Mouse (Mus musculus) liver, embryonic 15.5 days (tissue): ENCODE measurements around the gene Trdmt1. TPM values are rescaled to one million over a fixed set of nuclear protein-coding genes. Genes with fewer than 3 reads are reported as not detected.

Experiments
- ATAC-seq: fragments of 200-750 bp; cut with Nextera tagmentation; 2 replicates; pipeline ENCODE4 v1.8.0; 2017; ENCODE audit warnings: moderate number of reproducible peaks, mild to moderate bottlenecking, moderate library complexity; ENCODE audit not compliant: insufficient read depth
- H3K27ac ChIP-seq: fragments of 300-500 bp; sonication (generic); replicated peaks from 2 replicates; pipeline ENCODE4 v1.5.1; 2015; ENCODE audit warnings: mild to moderate bottlenecking, inconsistent platforms
- H3K27me3 ChIP-seq: fragments of 300-500 bp; sonication (generic); 2 replicates; pipeline ENCODE4 v1.6.1; 2015; ENCODE audit warnings: mild to moderate bottlenecking, inconsistent platforms
- H3K36me3 ChIP-seq: fragments of 300-500 bp; sonication (generic); replicated peaks from 2 replicates; pipeline ENCODE4 v1.6.1; 2015; ENCODE audit warnings: moderate library complexity, mild to moderate bottlenecking, inconsistent platforms
- H3K4me1 ChIP-seq: fragments of 300-500 bp; sonication (generic); replicated peaks from 2 replicates; pipeline ENCODE4 v1.6.1; 2015; ENCODE audit warnings: inconsistent platforms
- H3K4me2 ChIP-seq: fragments of 300-500 bp; sonication (generic); 2 replicates; pipeline ENCODE4 v1.6.1; 2015; ENCODE audit warnings: moderate library complexity, mild to moderate bottlenecking, inconsistent platforms
- H3K4me3 ChIP-seq: fragments of 300-500 bp; sonication (generic); replicated peaks from 2 replicates; pipeline ENCODE4 v1.5.1; 2015; ENCODE audit warnings: mild to moderate bottlenecking, inconsistent platforms
- H3K9ac ChIP-seq: fragments of 300-500 bp; sonication (generic); 2 replicates; pipeline ENCODE4 v1.6.1; 2015; ENCODE audit warnings: moderate library complexity, mild to moderate bottlenecking, inconsistent platforms
- H3K9me3 ChIP-seq: fragments of 300-500 bp; sonication (generic); replicated peaks from 2 replicates; pipeline ENCODE4 v1.6.1; 2016; ENCODE audit warnings: inconsistent platforms
- WGBS: fragments of 180-500 bp; shearing (Covaris S2); methylation state at CpG from one replicate; pipeline ENCODE4 v1.1.7; 2015; ENCODE audit warnings: mixed read lengths; ENCODE audit not compliant: insufficient replicate concordance; 5-methylcytosine and 5-hydroxymethylcytosine counted together
- polyA plus RNA-seq: library from polyadenylated mRNA; unstranded; fragments of >200 nt; fragmentation: Nextera tagmentation; extraction: Ambion mirVana; gene quantifications from 2 replicates; pipeline ENCODE4 v1.2.1, GENCODE M21; 2015

Gene Trdmt1
- polyA plus RNA-seq, 1 experiment from 2014 or later: 3.2 TPM

DNA sequence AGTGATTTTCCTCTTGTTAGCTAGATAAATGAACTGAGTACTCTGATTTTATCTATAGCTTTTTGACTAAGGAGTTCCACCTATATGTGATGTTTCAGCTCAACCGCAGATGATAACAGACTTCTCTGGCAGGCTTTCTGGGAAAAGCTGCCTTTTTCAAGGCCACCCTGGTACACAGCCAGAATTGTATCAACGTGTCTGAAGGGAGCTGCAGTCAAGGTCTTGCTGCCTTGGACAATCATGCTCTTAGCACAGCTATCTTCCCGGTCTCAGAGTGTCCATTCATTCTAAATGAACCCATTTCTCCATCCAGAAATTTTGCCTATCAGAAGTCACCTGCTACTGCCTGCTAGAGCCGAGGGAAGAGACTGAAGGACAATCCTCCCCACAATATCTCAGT, 16.9 kb downstream of the Trdmt1 start:
- Histone ChIP-seq H3K4me1 (peaks cover 49% of the 10 kb centered on the region), H3K4me2 (no peak overlapping the region), H3K4me3 (no peak overlapping the region), H3K9me3 (no peaks in the 10 kb centered on the region), H3K36me3 (no peaks in the 10 kb centered on the region), H3K9ac (no peak overlapping the region), H3K27ac (no peak overlapping the region), H3K27me3 (no peaks in the 10 kb centered on the region)
- 52% methylated on average over 4 of the region's 4 CpGs for WGBS
- ATAC-seq: no peak

DNA sequence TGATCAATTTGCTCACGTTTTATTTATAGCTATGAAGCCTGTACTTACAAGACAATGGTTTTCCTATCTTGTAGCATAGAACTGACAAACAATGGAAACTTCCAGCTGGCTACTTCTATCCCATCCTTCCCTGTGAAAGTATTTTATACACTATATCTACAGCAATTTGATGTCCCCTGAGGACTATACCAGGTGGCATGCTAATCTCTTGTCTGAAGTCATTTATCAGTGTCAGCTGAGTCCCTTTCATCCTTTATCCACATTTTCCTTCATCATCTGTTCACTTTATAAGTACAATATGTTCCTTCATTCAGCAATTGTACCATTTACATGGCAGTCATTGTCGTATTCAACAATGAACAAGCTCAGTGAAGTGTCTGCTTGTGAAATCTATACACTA, 17.3 kb downstream of the Trdmt1 start:
- no peak for ATAC-seq
- no peak overlapping the region for H3K27ac ChIP-seq

DNA sequence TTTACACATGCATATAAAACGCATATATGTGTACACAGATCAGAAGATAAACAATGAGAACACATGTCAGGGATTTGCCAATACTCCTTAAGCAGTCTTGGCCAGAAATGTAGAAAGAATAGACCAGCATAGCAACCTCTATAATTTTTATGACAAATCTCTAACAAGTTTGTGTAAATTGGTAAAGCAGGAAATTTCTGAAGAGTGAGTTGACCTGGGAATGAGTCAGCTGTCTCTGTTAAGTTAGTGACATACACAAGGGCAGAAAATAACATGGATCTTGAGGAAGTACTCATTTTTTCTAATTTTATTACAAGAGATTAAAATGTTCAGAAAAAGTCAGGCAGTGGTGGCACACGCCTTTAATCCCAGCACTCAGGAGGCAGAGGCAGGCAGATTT, 18.3 kb downstream of the Trdmt1 start:
- WGBS: 61% methylated on average over 2 of the region's 2 CpGs
- no peak overlapping the region for H3K4me3 ChIP-seq
- no peaks in the 10 kb centered on the region for H3K36me3 ChIP-seq
- H3K9me3 ChIP-seq: no peaks in the 10 kb centered on the region
- H3K27ac ChIP-seq: no peak overlapping the region
- H3K27me3 ChIP-seq: no peaks in the 10 kb centered on the region
- H3K4me1 ChIP-seq: peaks cover 55% of the 10 kb centered on the region
- H3K4me2 ChIP-seq: no peak overlapping the region
- ATAC-seq: no peak
- H3K9ac ChIP-seq: no peak overlapping the region

More for the DNA sequence above, 17.3 kb downstream of the Trdmt1 start:
- 52% methylated on average over 2 of the region's 2 CpGs for WGBS
- Histone ChIP-seq H3K9me3 (no peaks in the 10 kb centered on the region), H3K4me1 (peaks cover 52% of the 10 kb centered on the region), H3K36me3 (no peaks in the 10 kb centered on the region), H3K4me2 (no peak overlapping the region), H3K4me3 (no peak overlapping the region), H3K9ac (no peak overlapping the region), H3K27me3 (no peaks in the 10 kb centered on the region)

DNA sequence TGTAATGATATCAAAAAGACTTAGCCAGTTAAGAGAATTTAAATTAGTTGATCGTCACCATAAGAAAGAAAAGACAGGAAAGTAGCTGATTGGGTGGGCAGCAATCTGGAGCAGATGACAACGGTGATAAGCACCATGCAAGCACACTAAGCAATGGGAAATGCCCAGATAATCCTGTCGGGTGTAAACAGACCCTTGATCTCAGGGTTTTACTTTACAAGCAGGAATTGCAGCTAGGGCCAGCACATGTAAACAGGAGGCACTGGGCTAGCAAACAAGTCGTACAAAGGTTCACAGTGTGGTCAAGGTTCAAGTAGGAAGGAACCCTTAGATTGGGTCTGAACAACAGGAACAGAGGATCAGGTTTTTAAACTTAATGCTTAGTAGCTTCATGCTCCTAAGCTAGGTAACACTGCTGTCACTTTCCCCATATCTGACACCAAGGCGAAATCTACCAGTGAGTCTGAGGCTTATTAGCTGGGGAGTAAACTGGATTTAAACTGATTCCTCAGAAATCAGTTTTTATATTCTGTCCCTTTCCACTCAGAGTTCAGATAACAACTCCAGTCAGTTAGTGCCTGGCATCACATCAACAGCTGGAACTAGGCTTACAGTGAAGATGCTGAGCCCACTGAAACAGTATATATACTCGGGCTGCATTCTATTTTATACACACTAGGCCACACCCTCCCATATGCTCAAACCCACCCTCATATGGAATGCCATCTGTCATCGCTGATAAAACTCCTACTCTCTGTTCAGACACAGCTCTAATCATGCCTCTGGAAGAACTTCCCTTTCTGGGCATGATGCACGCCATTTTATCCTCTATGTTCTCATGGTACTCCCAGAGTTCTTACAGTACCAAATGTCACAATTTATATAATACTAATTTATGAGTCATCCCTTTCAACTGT, 20.7 kb downstream of the Trdmt1 start:
- 0 out of 2 replicates have a peak overlapping the region, but pooled peaks have one; percentile 5 for H3K4me3 ChIP-seq
- no peaks in the 10 kb centered on the region for H3K36me3 ChIP-seq
- H3K27ac ChIP-seq: peak overlapping the region; percentile 82
- 21% methylated on average over 8 of the region's 8 CpGs for WGBS
- H3K27me3 ChIP-seq: no peaks in the 10 kb centered on the region
- H3K9me3 ChIP-seq: no peaks in the 10 kb centered on the region
- H3K4me2 ChIP-seq: peak overlapping the region; percentile 55
- peak; percentile 94 for ATAC-seq
- H3K4me1 ChIP-seq: peaks cover 41% of the 10 kb centered on the region
- no peak overlapping the region for H3K9ac ChIP-seq

DNA sequence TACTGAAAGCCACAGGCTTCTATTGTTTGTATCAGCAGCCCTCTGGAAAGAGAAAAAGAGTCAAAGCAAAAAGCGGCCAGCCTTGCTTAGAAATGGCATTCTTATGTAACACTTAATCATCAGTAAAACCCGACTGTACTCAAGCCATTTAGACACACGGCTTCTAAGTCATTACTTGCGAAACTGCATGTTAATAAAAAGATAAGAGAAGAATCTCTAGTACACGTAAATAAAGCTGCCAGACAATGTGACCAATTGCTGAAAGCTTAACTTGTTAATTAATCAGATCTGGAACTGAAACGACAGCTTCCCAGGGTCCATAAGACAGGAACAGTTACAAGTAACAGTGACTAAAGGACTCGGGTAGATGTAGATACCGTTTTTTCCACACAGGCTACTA, 22.4 kb downstream of the Trdmt1 start:
- H3K4me1 ChIP-seq: peaks cover 30% of the 10 kb centered on the region
- no peaks in the 10 kb centered on the region for H3K9me3 ChIP-seq
- H3K36me3 ChIP-seq: no peaks in the 10 kb centered on the region
- H3K27ac ChIP-seq: 0 out of 2 replicates have a peak overlapping the region, but pooled peaks have one; percentile 0
- H3K9ac ChIP-seq: no peak overlapping the region
- no peak for ATAC-seq
- H3K4me3 ChIP-seq: no peak overlapping the region
- 34% methylated on average over 8 of the region's 8 CpGs for WGBS
- H3K4me2 ChIP-seq: no peak overlapping the region
- no peaks in the 10 kb centered on the region for H3K27me3 ChIP-seq

DNA sequence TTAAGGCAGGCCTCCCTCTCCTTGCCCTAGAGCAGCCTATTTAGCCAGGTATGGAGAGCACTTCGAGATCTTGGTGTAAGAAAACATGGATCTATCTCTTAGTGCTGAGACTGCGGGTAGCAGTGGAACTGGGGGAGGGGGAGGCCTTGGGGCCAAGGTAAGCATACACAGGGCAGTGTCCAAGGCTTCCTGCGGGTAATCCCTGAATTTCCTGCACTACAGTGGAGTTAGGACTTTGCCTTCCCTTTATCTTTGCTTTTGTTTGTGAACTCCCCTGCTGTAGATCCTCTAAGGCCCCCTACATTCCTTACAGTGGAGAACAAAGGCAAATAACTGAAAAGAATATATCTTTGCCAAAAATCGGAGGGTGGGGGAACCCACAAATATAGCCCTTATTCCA, 29.5 kb downstream of the Trdmt1 start:
- WGBS: 49% methylated on average over 4 of the region's 4 CpGs
- Histone ChIP-seq H3K36me3 (0 out of 2 replicates have a peak, but pooled peaks cover 4% of the 10 kb centered on the region), H3K4me1 (0 out of 2 replicates have a peak, but pooled peaks cover 6% of the 10 kb centered on the region), H3K9ac (no peak overlapping the region), H3K27ac (no peak overlapping the region), H3K27me3 (no peaks in the 10 kb centered on the region), H3K9me3 (no peaks in the 10 kb centered on the region), H3K4me3 (no peak overlapping the region), H3K4me2 (no peak overlapping the region)
- no peak for ATAC-seq

DNA sequence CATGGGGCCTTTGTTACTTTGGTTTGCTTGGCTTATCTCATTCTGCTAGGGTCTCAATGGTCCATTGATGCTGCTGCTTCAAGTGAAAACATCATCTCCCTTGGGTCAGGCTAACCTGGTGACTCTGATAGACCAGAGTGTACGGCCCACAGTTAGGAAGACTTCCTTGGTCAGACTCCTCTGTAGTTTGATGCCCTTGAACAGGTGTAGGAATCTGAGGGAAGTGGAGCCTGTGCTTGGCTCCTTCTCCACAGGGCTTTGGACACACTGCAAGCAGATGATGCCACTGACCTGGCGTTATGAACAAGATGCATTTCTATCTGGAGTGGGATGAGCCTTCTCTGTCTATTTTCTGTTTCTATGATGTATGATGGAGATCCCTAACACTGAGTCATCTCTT, 41.8 kb downstream of the Trdmt1 start:
- Histone ChIP-seq H3K9me3 (no peaks in the 10 kb centered on the region), H3K27ac (no peak overlapping the region), H3K4me3 (no peak overlapping the region), H3K4me1 (peaks cover 5% of the 10 kb centered on the region), H3K9ac (no peak overlapping the region), H3K36me3 (no peaks in the 10 kb centered on the region), H3K27me3 (no peaks in the 10 kb centered on the region), H3K4me2 (no peak overlapping the region)
- WGBS: 68% methylated on average over 2 of the region's 2 CpGs
- ATAC-seq: no peak

DNA sequence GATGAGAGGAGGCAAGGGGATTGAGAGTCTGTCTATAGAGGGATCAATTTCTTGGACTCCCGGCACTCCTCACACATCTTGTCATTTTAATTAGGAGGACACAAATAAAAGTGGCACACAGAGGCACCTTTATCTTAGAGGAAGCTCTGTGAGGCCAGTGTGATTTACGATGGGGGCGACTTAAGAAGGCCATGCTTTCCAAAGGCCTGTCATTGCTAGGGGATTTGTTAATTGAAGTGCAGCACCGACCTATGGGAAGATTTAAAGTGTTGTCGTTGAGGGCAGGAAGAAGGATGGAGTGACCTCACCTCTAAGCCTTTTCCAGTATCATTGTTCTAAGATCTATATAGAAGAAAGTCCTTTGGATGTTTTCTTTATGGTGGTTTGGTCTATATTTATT, 42.9 kb downstream of the Trdmt1 start:
- H3K9ac ChIP-seq: no peak overlapping the region
- no peaks in the 10 kb centered on the region for H3K36me3 ChIP-seq
- ATAC-seq: no peak
- peaks cover 5% of the 10 kb centered on the region for H3K4me1 ChIP-seq
- WGBS: 42% methylated on average over 5 of the region's 5 CpGs
- H3K27me3 ChIP-seq: no peaks in the 10 kb centered on the region
- no peak overlapping the region for H3K27ac ChIP-seq
- H3K4me2 ChIP-seq: no peak overlapping the region
- no peak overlapping the region for H3K4me3 ChIP-seq
- no peaks in the 10 kb centered on the region for H3K9me3 ChIP-seq

DNA sequence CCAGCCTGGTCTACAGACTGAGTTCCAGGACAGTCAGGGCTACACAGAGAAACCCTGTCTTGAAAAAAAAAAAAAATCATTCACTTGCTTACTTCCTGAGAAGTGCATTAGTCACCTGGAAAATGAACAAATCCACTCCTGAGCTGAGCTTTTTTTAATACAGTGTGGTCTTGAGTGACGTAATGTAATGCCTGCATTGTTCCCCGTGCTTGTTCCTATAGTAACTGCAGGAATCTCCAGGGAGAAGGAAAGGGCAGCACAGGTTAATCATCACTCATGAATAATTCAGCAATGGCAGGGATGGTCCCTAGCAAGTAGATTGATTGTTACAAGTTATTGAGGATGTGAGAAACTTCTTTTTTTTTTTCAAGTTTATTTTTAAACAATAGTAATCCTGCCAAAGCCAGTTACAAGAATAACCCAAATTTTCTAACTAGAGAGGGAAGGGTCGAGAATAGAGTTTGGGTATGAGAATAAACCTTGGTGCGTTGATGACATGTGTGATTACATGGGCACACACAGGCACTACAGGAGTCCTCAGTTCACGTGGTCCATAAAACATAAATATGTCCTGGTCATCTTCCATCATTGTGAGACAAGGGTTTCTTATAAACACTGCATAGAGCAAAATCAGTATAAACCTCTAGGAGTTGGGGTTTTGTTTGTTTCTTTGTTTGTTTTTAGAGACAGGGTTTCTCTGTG, 44.0 kb downstream of the Trdmt1 start:
- Histone ChIP-seq H3K9ac (no peak overlapping the region), H3K36me3 (no peaks in the 10 kb centered on the region), H3K27me3 (no peaks in the 10 kb centered on the region), H3K9me3 (no peaks in the 10 kb centered on the region), H3K4me3 (no peak overlapping the region), H3K4me1 (peaks cover 5% of the 10 kb centered on the region), H3K4me2 (no peak overlapping the region), H3K27ac (no peak overlapping the region)
- WGBS: 63% methylated on average over 5 of the region's 5 CpGs
- ATAC-seq: no peak

DNA sequence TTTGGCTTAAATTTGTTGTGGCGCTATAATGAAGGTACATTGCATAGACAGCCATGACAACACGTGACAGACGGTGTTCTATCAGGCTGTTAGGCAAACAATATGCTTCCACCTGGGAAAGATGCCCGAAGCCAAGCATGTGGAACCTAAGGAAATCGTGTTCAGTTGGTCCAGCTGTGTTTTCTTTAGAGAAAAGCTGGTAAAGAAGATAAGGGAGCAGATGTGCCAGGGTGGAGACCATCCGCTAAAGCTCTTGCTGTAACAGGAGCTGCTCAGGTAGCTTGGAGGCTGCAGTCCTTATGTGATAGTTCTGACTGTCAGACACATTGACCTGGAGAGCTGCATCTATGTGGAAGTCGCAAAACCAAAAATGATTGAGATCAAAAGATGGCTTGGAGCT, 45.3 kb downstream of the Trdmt1 start:
- Histone ChIP-seq H3K27me3 (no peaks in the 10 kb centered on the region), H3K9ac (no peak overlapping the region), H3K36me3 (no peaks in the 10 kb centered on the region), H3K4me1 (peaks cover 5% of the 10 kb centered on the region), H3K4me3 (no peak overlapping the region), H3K27ac (no peak overlapping the region), H3K4me2 (no peak overlapping the region), H3K9me3 (no peaks in the 10 kb centered on the region)
- ATAC-seq: peak; percentile 73
- 41% methylated on average over 7 of the region's 7 CpGs for WGBS

DNA sequence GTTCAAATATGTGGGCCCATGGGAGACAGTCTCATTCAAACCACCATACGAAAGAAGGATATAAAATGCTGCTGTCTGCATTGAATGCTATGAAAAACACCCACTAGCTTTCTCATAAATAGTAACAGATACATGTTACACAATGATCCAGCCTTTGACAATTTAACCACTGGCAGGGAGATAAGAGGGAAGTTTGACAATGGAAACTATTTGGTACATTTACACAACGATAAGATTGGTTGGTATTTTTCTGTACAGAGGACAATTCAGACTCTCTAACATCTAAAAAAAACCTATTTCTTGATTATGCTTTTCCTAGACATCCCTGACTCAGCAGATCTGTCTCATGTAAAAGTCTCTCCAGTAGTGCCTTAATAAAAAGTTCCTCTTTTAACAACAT, 48.4 kb downstream of the Trdmt1 start:
- no peaks in the 10 kb centered on the region for H3K27me3 ChIP-seq
- 21% methylated on average over 2 of the region's 2 CpGs for WGBS
- no peak for ATAC-seq

More for the DNA sequence above, 48.4 kb downstream of the Trdmt1 start:
- H3K9me3 ChIP-seq: no peaks in the 10 kb centered on the region
- H3K36me3 ChIP-seq: no peaks in the 10 kb centered on the region
- peaks cover 5% of the 10 kb centered on the region for H3K4me1 ChIP-seq
- no peak overlapping the region for H3K27ac ChIP-seq
- H3K4me3 ChIP-seq: no peak overlapping the region
- H3K4me2 ChIP-seq: no peak overlapping the region
- no peak overlapping the region for H3K9ac ChIP-seq
